Mouse (Mus musculus) kidney, adult 9 months (tissue): Measurements from ENCODE around the gene 1700001L19Rik.

Source experiments
- DNase-seq: peaks from one replicate; pipeline ENCODE4 v3.0.0; 2022

Gene 1700001L19Rik

DNA sequence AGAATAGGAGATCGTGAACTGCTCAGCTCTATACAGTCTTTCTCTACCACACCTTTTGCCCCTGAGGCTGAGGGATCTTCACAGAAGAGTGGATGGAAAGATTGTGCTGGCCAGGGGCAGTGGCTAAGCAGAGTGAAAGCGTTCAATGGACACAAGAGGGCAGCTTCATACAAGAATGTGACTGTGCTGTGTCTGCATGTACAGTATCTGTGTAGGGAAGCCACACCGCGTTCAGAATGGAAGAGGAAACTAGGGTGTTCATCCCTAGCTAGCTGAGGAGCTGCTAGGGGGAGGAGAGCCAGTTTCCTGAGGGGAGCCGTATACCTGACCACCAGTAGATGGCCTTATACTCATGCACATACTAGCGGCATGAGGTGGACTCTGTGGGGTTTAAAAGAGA is 25.6 kb downstream of the 1700001L19Rik start:
- no peak for DNase-seq

DNA sequence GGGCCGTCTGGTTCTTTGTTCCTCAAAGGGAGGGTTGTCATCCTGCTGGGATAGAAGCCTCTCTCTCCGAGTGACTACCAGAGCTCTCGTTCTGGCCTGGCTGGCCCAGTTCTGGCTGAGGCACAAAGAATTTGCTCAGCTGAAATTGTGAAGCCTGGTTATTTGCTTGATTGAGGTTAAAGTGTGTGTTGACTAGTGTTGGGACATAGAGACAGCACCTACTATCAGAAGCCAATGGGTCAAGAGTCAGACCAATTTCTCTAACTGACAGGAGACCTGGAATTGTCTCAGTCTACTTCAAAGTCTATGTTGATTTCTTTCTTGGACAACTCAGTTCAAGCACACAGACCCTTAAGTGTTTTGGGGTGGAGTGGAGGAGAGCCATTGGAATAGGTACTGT is 29.8 kb downstream of the 1700001L19Rik start:
- no peak for DNase-seq

DNA sequence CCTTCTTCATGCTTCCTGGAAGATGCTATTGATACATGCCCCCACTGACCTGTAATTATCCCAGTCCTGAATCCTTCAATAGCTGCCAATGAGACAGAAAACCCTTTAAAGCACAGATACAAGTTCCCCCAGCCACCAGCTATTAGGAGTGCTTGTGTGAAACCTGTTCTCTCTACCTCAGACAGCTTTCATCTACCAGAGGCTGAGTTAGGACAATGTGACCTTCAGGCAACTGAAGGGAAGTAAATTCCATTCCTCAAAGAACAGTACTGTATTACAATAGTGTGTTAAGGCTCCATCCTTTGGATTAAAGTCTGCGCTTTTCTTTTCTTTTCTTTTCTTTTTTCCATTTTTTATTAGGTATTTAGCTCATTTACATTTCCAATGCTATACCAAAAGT is 45.6 kb downstream of the 1700001L19Rik start:
- DNase-seq, result no peak
